Mouse (Mus musculus) lung, postnatal 36 days (tissue): ENCODE measurements at regions not wholly inside any gene's neighbourhood (a gene's known extent, or its start where the extent isn't known, plus 50 kb on each side); places are given as distances from the start of the nearest gene placed in this dataset.

ENCODE experiments used
- DNase-seq: peaks from one replicate; pipeline ENCODE4 v3.0.0; 2022; ENCODE audit warnings: mixed read lengths

- DNase-seq: no peak
Observed at GRCm38 (mm10) chr11:38886466-38886865, 1650.7 kb upstream of the Tenm2 start.

GRCm38 (mm10) chr11:38861622-38862345 is 1626.0 kb upstream of the Tenm2 start:
- no peak for DNase-seq

- DNase-seq: no peak
Observed at GRCm38 (mm10) chr11:38856645-38857044, 1620.9 kb upstream of the Tenm2 start.

GRCm38 (mm10) chr11:38829148-38829547 is 1593.4 kb upstream of the Tenm2 start:
- no peak for DNase-seq

GRCm38 (mm10) chr11:38828375-38828774 is 1592.6 kb upstream of the Tenm2 start:
- DNase-seq: no peak

GRCm38 (mm10) chr11:38825172-38825753 is 1589.5 kb upstream of the Tenm2 start:
- no peak for DNase-seq

- DNase-seq: no peak
Observed at GRCm38 (mm10) chr11:38818141-38818540, 1582.4 kb upstream of the Tenm2 start.

- DNase-seq: no peak
Observed at GRCm38 (mm10) chr11:38783548-38783947, 1547.8 kb upstream of the Tenm2 start.

- no peak for DNase-seq
Observed at GRCm38 (mm10) chr11:38779585-38779984, 1543.8 kb upstream of the Tenm2 start.

GRCm38 (mm10) chr11:38762241-38762640 is 1526.5 kb upstream of the Tenm2 start:
- DNase-seq: no peak

GRCm38 (mm10) chr11:38747549-38747948 is 1511.8 kb upstream of the Tenm2 start:
- peak; percentile 29 for DNase-seq

GRCm38 (mm10) chr11:38729101-38729500 is 1493.3 kb upstream of the Tenm2 start:
- DNase-seq: no peak

GRCm38 (mm10) chr11:38715697-38716096 is 1479.9 kb upstream of the Tenm2 start:
- no peak for DNase-seq

- DNase-seq: no peak
Observed at GRCm38 (mm10) chr11:38681264-38681663, 1445.5 kb upstream of the Tenm2 start.

GRCm38 (mm10) chr11:38673367-38674056 is 1437.7 kb upstream of the Tenm2 start:
- no peak for DNase-seq
